Mouse (Mus musculus) cerebellum, postnatal 4 days (tissue): ENCODE results near the gene Il9r.

Source experiments
- DNase-seq, 2 experiments: peaks; one replicate each; pipeline ENCODE4 v3.0.0; 2022; ENCODE audit warnings: low spot score in 2 of 2, mixed read lengths in 1 of 2

Il9r gene

DNA sequence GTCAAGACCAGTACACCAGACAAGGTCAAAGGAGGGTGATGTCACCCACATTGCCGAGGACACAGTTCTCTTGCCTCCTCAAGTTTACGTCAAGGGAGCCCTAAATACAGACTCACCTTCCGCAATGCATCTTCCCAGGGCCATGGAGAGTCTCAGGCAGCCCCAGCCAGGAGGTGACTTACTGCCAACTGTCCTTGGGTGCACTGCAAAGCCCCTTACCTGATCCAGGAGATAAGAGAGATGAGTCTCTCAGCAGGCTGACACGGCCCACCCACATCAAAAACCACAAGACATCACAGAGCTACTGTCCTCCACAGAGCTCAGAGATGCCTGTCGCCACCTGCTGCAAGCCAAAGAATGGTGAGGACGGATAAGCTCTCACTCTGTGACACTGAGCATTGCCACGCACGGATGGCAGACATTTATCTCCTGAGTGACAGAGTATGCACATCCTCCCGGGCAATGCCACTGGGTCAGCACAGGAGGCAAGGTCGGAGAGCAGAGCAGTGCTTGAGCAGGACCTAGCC is at the start of gene Il9r:
Gene Il9r, minus strand, starts transcription at position 205 of the 527 bp plus-strand sequence.
- no peak for DNase-seq

DNA sequence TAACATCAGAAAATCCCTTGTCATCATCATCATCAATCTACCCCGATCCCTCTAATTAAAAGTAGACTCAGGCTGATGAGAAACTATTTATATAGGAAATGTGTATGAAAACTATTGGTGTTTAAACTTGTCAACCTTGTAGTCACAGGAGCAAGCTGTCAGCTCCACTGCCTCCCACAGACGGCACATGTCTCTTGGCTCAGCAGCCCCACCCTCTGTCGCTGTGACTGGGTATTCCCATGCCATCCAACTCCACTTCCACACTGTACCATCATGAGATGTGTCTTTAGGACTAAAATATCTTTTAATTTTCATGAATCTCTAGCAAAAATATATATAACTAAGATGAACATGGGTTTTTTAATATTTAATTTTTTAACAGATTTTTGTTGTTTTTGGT is 48.3 kb upstream of the Il9r start:
- DNase-seq = no peak

GRCm38 (mm10) chr11:32247068-32247467 is 47.0 kb upstream of the Il9r start:
- no peak for DNase-seq

DNA sequence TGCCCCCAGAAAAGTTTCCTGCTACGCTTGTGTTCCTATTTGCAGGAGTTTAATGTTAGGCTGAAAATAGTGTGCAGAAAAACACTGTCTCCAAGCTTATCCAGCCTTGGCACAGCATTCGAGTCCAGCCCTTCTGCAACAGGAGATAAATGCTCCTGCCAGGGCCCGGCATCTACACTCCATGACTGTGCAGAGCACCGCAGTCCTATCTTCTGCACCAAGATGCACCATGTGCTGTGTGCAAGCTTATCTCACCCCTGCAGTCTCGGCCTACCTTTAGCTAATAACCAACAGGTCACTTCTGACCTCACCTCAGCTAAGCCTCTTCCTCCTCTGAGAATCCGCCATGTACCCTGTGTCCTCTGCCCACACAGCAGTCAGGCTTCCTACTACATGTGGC is 45.5 kb upstream of the Il9r start:
- DNase-seq = no peak

GRCm38 (mm10) chr11:32244617-32245016 is 44.5 kb upstream of the Il9r start:
- DNase-seq = no peak

GRCm38 (mm10) chr11:32244064-32244463 is 44.0 kb upstream of the Il9r start:
- DNase-seq = no peak

DNA sequence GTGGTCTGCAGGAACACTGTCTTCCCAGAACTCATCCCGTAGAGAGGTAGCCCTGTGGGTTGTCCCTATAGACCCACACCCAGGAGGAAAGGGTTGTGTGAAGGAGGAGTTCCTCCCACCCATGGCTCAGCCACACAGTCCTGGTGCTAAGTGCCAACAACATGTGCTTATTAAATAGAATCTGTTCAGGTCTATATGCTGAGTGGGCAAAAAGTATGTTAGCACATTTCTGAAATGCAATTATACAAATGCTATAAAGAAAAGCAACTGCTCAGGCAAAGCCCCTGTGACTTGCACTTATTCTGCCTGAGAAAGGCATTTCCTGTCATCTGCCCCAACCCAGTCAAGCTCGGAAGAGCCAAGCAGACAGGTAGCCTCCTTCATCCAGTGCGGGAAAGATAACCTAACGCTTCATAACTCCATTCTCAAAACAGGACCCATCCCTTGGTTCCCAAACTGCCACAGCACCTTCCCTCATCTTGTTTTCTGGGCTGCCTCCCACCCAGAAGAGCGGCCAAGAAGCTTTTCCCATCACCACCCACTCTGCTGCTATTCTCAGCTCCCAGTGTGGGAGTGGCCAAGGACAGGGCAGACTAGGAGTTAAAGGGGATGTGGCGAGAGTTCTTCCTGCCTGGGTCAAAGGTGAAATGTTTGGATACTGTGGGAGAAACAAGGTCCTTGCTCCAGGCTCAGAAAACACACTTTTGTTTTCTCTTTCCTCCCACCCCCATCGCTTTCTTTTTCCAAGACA is 43.3 kb upstream of the Il9r start:
- DNase-seq = no peak

DNA sequence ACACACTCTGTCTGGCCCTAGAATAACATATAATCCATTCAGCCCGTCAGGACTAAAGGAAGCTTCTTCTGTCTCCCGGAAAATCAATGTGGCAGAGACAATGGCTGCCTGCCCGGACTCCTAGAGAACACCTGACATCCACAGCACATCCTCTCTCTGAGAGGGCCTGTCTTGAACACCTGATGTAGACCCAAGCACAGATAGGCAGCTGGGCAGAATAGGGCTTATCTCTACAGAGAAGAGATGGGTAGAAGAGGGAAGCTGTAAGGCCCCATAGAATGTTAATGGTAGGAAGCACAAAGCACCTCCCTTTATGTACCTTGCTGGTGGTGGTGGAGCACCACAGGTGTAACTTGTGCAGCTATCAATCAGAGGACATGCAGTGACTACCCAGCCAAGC is 42.1 kb upstream of the Il9r start:
- no peak for DNase-seq

- no peak for DNase-seq
These were observed 41.3 kb upstream of the Il9r start for GRCm38 (mm10) chr11:32241391-32241790.

GRCm38 (mm10) chr11:32238093-32238860 is 38.2 kb upstream of the Il9r start:
- DNase-seq = peak in 1 of 2 experiments; percentile 75

GRCm38 (mm10) chr11:32237411-32237795 is 37.3 kb upstream of the Il9r start:
- no peak for DNase-seq

DNA sequence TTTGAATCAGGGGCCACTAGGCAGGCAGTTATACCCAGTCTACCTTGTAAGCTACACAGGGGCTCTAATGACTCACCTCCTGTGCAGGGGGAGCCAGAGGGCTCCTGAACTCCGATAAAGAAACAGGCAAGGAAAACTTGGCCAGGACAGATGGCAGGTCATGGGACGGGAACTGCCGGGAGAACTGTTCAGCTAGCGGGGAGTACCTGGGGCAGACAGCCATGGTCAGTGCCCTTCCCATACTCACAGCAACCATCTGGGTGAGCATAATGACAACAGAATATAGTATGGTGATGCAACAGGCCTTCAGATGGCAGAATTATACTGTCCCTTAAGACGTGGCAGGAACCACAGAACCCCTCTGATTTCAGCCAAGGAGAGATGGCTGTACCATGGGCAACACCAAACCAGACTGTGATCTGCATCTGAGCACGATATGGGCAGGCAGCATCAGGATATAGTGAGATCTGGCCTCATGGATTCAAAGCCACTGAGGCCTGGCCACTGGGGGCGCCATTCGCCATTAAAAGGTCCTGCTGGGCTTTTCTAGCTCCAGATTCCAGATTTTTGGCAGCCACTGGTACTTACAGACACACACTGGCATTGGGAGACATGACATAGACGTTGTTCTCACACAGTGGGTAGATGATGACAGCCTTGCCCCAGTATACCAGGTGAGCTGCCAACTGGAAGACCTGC is 36.8 kb upstream of the Il9r start:
- peak in 1 of 2 experiments; percentile 74 for DNase-seq

- DNase-seq = no peak
These were observed 36.1 kb upstream of the Il9r start for GRCm38 (mm10) chr11:32236132-32236531.

GRCm38 (mm10) chr11:32235646-32236045 is 35.6 kb upstream of the Il9r start:
- DNase-seq = peak; percentile 55 to 81

GRCm38 (mm10) chr11:32234816-32235485 is 34.9 kb upstream of the Il9r start:
- no peak for DNase-seq

GRCm38 (mm10) chr11:32233895-32234294 is 33.8 kb upstream of the Il9r start:
- DNase-seq = peak in 1 of 2 experiments; percentile 68

DNA sequence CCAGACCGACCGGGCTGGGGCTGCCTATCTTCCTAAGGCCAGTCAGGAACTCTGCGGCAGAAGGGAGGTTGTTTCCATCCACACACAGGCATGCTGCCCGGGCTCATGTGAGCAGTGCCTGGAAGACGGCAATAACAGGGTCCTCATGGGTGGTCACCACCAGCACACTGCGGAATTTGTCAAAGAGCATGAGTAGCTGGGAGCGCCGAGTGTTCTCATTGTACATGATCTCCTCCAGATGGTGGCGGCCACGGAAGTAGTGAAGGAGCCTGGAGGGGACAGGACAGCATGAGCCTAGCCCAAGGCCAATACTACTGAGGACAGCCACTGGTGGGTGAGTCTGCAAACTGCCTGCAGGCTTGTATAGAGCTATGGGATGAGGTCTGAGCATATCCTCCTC is 32.8 kb upstream of the Il9r start:
- no peak for DNase-seq

DNA sequence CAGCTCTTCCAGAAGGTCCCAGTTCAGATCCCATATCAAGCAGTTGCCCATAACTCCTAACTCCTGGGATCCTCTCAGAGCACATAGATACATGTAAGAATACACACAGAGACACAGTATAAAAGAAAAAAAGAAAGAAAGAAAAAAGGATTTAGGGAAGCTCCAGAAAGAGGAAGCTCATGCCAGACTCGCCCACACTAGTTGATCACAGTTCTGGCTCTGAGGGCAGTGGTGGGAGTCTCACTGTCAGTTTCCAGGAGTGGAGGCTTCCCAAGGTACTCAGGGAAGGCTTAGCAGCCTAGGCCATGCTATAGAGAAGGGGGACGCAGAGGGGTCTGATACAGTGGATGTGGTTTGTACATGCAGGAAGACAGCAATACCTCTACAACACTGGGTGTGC is 31.0 kb upstream of the Il9r start:
- DNase-seq = no peak

DNA sequence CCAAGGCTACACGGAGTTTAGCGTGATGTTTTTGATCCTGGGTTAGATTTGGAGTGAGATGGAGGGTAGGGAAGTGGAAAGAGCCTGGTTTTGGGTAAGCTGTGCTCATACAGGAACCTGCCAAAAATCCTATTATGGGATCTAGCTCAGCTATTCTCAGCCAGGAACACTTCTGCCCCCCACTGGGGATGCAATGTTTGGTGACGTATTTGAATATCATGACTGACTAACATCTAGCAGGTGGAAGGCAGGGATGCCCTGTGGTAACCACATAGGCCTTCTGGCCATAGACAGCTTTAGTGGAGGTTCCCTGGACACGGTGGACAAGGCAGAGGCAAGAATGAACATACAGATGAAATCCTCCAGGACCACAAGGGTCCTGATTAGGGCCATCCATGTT is 30.1 kb upstream of the Il9r start:
- DNase-seq = no peak

- no peak for DNase-seq
These were observed 28.3 kb upstream of the Il9r start for GRCm38 (mm10) chr11:32228292-32228845.

- DNase-seq = no peak
These were observed 27.5 kb upstream of the Il9r start for GRCm38 (mm10) chr11:32227555-32227954.
